16 mouse cellular contexts compared by ENCODE assay signal in the genomic region with DNA sequence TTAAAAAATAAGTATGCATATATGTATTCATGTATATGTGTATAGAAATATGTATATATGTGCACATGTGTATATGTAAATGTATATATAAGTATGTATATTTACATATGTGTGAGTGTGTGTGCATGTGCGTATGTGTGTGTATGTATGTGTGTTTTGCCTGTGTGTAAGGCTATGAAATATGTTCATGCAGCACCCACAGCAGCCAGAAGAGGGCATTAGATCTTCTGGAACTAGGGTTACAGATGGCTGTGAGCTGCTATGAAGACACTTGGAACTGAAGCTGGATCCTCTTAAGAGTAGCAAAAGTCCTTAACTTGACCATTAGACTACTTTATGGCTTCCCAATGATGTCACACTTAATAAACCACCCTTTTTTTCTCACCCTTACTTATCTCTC.
A peak's percentile ranks its signal among the peaks of the same experiment; 100 is the strongest.
DNase-seq lines count a peak whose midpoint lies in the region; ATAC-seq and TF ChIP-seq lines count a peak whose summit lies in the region.
"Had no signal": no experiment of that assay in that cellular context is flagged by ENCODE, and none has a peak within 500 bp of the region (broad histone marks: within the 10 kb centered on the region; RNA-seq: fewer than 3 reads in every experiment).

No protein-coding gene starts in this region.

- no peak overlapping the region for H3K27ac ChIP-seq in kidney, adult 2 months (ENCODE audit: insufficient read depth, low read depth, low read length)
- H3K27ac ChIP-seq in CH12.LX (ENCODE audit: insufficient read depth, low read depth) = no peak overlapping the region
- H3K27ac ChIP-seq: embryonic facial prominence, embryonic 13.5 days; forebrain, embryonic 15.5 days; liver, embryonic 13.5 days; midbrain, embryonic 13.5 days had no signal

- no peak for DNase-seq in kidney, adult 2 months
- no peak for DNase-seq in kidney, adult 11 months
- peak; percentile 10 for DNase-seq in 3T3-L1 (ENCODE audit: low read depth, low spot score)
- DNase-seq in CH12.LX (ENCODE audit: extremely low read depth) = peak; percentile 24
- DNase-seq in spleen, adult 12 weeks (ENCODE audit: low spot score) = no peak
- DNase-seq in gastrocnemius, adult 18-20 months (ENCODE audit: low spot score) = no peak
- no peak for DNase-seq in layer of hippocampus, adult 8-10 months (ENCODE audit: low spot score in 2 of 2)
- DNase-seq: cerebellum, adult 2 months; heart, postnatal 4 days; layer of hippocampus, postnatal 36 days; liver, embryonic 13.5 days; spleen, adult 18-20 months had no signal

- peak; percentile 46; the same call in 1 of the 2 replicates for ATAC-seq in megakaryocyte progenitor cell, adult 5-6 weeks (replicated peaks; ENCODE audit: poor library complexity)
- ATAC-seq: forebrain, embryonic 15.5 days; midbrain, embryonic 13.5 days had no signal

- no peak overlapping the region for H3K4me3 ChIP-seq in kidney, adult 2 months (ENCODE audit: insufficient read depth, low read depth, low read length)
- H3K4me3 ChIP-seq in CH12.LX (replicated peaks in 1 of 3; ENCODE audit: low read depth in 2 of 3, low read length in 2 of 3, poor library complexity in 1 of 3) = no peak overlapping the region
- H3K4me3 ChIP-seq: embryonic facial prominence, embryonic 13.5 days; forebrain, embryonic 15.5 days; liver, embryonic 13.5 days; midbrain, embryonic 13.5 days had no signal

- TF ChIP-seq EP300 in CH12.LX (IDR thresholded peaks at IDR 0.05; ENCODE audit: low read length) = no peak

- dilution Hi-C loops in CH12.LX (cut with MboI; ENCODE audit: extremely low pct_ligation_motif_present, extremely low pct_unique_long_range_greater_than_20kb, low sequenced_read_pairs) = no loop called here

- H3K27me3 ChIP-seq in kidney, adult 2 months (replicated peaks; ENCODE audit: control insufficient read depth, insufficient read depth, low read length) = no peaks in the 10 kb centered on the region
- H3K27me3 ChIP-seq in CH12.LX (replicated peaks) = no peaks in the 10 kb centered on the region
- H3K27me3 ChIP-seq: embryonic facial prominence, embryonic 13.5 days; forebrain, embryonic 15.5 days; liver, embryonic 13.5 days; midbrain, embryonic 13.5 days had no signal

- H3K79me2 ChIP-seq in CH12.LX (replicated peaks; ENCODE audit: control insufficient read depth, extremely low read depth, insufficient read depth, poor library complexity, severe bottlenecking) = no peaks in the 10 kb centered on the region

- H3K4me1 ChIP-seq in kidney, adult 2 months (ENCODE audit: control insufficient read depth, insufficient read depth, low read length) = no peaks in the 10 kb centered on the region
- H3K4me1 ChIP-seq in CH12.LX (ENCODE audit: control insufficient read depth in 1 of 2, insufficient read depth in 2 of 2) = peaks cover 5 to 33% of the 10 kb centered on the region in 2 experiments; a peak in 3 of 4 replicates
- H3K4me1 ChIP-seq: embryonic facial prominence, embryonic 13.5 days; forebrain, embryonic 15.5 days; liver, embryonic 13.5 days; midbrain, embryonic 13.5 days had no signal

- TF ChIP-seq POLR2A in kidney, adult 2 months (IDR thresholded peaks at IDR 0.05; ENCODE audit: low read depth, low read length) = no peak
- TF ChIP-seq POLR2A in CH12.LX (IDR thresholded peaks at IDR 0.05; ENCODE audit: low read depth, low read length) = no peak

- 0 out of 2 replicates have a peak, but pooled peaks have one; percentile 11 for TF ChIP-seq CTCF in kidney, adult 2 months (conservative IDR thresholded peaks at IDR 0.05; ENCODE audit: insufficient read depth, insufficient read length, low read depth, low read length)
- TF ChIP-seq CTCF in CH12.LX (conservative IDR thresholded peaks at IDR 0.05 in 1 of 2, IDR thresholded peaks at IDR 0.05 in 1 of 2; ENCODE audit: low read depth in 2 of 2, low read length in 2 of 2) = peak in 1 of 2 experiments; percentile 47; a peak in 2 of 4 replicates

- H3K4me2 ChIP-seq in CH12.LX (ENCODE audit: insufficient read depth, low read depth, poor library complexity, severe bottlenecking) = no peak overlapping the region
- H3K4me2 ChIP-seq: embryonic facial prominence, embryonic 13.5 days; forebrain, embryonic 15.5 days; liver, embryonic 13.5 days; midbrain, embryonic 13.5 days had no signal

- no peaks in the 10 kb centered on the region for H3K9me3 ChIP-seq in CH12.LX (replicated peaks; ENCODE audit: low read length)
- H3K9me3 ChIP-seq: embryonic facial prominence, embryonic 13.5 days; forebrain, embryonic 15.5 days; liver, embryonic 13.5 days; midbrain, embryonic 13.5 days had no signal

- no peaks in the 10 kb centered on the region for H3K36me3 ChIP-seq in kidney, adult 2 months (ENCODE audit: control insufficient read depth, insufficient read depth, low read length)
- H3K36me3 ChIP-seq in CH12.LX (replicated peaks in 1 of 2; ENCODE audit: control insufficient read depth in 1 of 2, insufficient read depth in 1 of 2, low read length in 1 of 2) = no peaks in the 10 kb centered on the region
- H3K36me3 ChIP-seq: embryonic facial prominence, embryonic 13.5 days; forebrain, embryonic 15.5 days; liver, embryonic 13.5 days; midbrain, embryonic 13.5 days had no signal

- TF ChIP-seq RAD21 in CH12.LX (IDR thresholded peaks at IDR 0.05; ENCODE audit: low read depth, low read length) = peak; percentile 24

- H3K9ac ChIP-seq in CH12.LX (ENCODE audit: insufficient read depth, low read depth) = no peak overlapping the region
- H3K9ac ChIP-seq: embryonic facial prominence, embryonic 13.5 days; forebrain, embryonic 15.5 days; liver, embryonic 13.5 days; midbrain, embryonic 13.5 days had no signal

- WGBS in kidney, adult 2 months = 97% methylated on average over 1 of the region's 1 CpGs

- in situ Hi-C loops in CH12.LX (cut with MboI; ENCODE audit: low pct_ligation_motif_present, low pct_unique_long_range_greater_than_20kb, low sequenced_read_pairs) = no loop called here

TF ChIP-seq in CH12.LX, 34 proteins besides CTCF, POLR2A, EP300 and RAD21:
- TF ChIP-seq ZC3H11A (IDR thresholded peaks at IDR 0.05; ENCODE audit: low read depth, low read length) (no peak), SMC3 (IDR thresholded peaks at IDR 0.05; ENCODE audit: low read depth, low read length) (peak; percentile 39), MAZ (IDR thresholded peaks at IDR 0.05; ENCODE audit: low read depth, low read length) (no peak)
TF ChIP-seq in CH12.LX: peak in this region for 1.

Comparison
In these comparisons a context has a peak if more than half of its experiments do, and no peak if none do; other contexts are left out.
1. DNase-seq: peak in 3T3-L1 (single experiment) and CH12.LX (single experiment); none in kidney, adult 2 months (single experiment), kidney, adult 11 months (single experiment), spleen, adult 12 weeks (single experiment), gastrocnemius, adult 18-20 months (single experiment) and layer of hippocampus, adult 8-10 months (0 of 2).